Mouse (Mus musculus) cerebellum, adult 9-10 months (tissue): ENCODE results near the gene Slco2b1.

Experiments
- DNase-seq: peaks from one replicate; pipeline ENCODE4 v3.0.0; 2022

Gene Slco2b1

DNA sequence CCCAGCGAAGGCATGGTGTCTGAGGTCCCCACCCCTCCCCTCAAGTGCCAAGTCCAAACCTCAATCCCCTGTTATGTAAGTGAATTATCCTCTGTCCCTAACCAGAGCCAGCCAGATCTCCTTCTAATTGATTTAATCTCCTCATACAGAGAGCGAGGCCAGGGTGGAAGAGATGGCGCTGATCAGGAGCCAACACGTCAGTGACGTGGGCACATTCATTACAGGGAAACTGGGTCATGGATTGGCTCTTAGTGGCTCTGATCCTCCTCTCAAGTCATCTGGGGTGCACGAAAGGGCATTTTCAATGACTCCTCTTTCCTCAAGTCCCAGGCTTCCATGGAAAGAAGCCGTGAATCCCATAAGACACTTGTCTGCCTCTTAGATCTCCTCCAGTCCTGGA is 66.4 kb downstream of the Slco2b1 start:
- no peak for DNase-seq

DNA sequence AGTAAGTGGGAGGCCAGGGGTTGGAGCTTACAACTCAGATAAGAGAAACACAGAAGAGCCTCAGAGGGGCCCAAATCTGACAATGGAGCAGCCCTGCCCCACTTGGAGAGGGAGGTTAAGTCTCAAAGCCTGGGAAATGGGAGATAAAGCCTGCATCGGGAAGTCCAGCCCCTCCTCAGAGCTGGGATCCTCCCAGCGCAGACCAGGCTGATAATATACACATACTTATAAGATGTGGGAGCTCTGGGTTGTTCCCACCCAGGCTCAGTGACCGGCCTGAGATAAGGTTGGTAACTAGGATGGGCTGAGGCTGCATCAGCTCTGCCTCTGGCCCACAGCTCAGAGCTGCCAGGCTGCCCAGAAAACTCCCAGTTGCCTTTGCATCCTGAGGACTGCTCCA is 69.1 kb downstream of the Slco2b1 start:
- DNase-seq, result no peak

DNA sequence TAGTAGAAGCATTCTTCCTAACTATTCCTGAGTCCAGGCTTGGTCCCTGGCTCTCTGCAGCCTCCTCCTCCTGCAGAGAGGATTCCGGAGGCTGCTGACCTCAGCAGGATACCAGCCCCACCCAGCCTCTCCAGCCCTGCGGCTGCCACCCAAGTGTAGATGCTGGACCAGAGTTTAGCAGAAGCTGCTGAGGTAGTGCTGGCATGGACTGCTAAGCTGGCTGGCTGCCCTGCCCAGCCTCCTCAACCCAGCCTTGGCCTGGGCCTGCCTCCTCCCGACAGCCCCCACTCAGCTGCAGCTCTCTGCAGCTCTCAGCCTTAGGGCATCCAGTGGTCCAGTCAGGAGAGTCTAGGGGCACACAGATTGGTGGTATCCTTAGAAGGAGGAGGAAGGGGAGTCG is 69.9 kb downstream of the Slco2b1 start:
- no peak for DNase-seq

GRCm38 (mm10) chr7:99633966-99634665 is 77.0 kb downstream of the Slco2b1 start:
- DNase-seq, result no peak

DNA sequence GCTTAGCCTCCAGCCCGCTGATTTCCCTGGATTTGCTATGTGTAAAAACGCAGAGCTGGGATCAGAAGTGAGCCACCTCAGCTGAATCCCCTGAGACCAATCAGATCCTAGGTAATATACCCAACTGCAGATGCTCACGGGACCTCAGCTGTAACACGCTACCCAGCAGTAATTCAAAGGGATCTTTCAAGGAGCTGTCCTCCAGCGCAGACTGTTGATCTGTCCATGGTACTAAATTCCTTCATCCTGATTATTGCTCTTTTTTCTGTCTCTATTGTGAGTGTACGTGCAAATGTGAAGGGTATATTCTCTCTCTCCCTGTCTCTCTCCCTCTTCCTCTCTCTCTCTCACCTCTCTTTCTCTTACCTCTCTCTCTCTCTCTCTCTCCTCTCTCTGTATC is 78.9 kb downstream of the Slco2b1 start:
- no peak for DNase-seq

- no peak for DNase-seq
These were observed 83.8 kb downstream of the Slco2b1 start for GRCm38 (mm10) chr7:99627366-99627765.

GRCm38 (mm10) chr7:99626376-99627270 is 84.5 kb downstream of the Slco2b1 start, which contains the start of gene Tpbgl:
Gene Tpbgl, minus strand, starts transcription at chr7:99627103.
- DNase-seq, result no peak

DNA sequence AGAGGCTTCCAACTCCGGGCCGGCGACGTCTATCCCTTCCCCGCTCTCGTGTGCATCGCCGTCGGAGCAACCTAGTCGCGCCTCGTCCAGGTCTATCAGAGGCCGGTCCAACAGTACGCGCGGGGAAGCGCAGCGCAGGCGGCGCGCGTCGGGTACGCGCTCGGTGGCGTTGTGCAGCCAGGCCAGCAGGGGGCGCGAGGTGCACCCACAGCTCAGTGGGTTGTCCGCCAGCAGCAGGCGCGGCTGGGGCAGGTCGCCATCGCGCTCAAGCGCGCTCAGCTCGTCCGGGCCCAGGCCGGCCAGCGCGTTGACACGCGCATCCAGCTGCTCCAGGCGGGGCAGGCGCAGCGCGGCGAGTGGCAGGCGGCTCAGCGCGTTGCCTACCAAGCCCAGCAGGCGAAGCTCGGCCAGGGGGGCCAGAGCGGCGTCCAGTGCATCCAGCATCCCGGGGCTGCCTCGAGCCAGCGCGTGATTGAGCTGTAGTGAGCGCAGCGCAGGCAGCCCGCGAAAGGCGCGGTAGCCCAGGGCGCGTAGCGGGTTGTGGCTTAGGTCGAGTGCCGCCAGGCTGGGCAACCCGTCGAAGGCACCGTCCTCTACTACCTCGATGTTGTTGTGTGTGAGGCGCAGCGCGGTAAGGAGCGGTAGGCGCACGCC is 85.3 kb downstream of the Slco2b1 start:
- DNase-seq, result peak; percentile 72

GRCm38 (mm10) chr7:99618860-99619259 is 92.3 kb downstream of the Slco2b1 start:
- DNase-seq, result peak; percentile 55

GRCm38 (mm10) chr7:99618264-99618663 is 92.9 kb downstream of the Slco2b1 start:
- no peak for DNase-seq
